Mouse (Mus musculus): ENCODE results near the gene Gm4952. TPM values are rescaled to one million over a fixed set of nuclear protein-coding genes. Genes with fewer than 3 reads are reported as not detected.

The Gm4952 gene
- polyA plus RNA-seq, 1 experiment from 2014 or later: not detected

DNA sequence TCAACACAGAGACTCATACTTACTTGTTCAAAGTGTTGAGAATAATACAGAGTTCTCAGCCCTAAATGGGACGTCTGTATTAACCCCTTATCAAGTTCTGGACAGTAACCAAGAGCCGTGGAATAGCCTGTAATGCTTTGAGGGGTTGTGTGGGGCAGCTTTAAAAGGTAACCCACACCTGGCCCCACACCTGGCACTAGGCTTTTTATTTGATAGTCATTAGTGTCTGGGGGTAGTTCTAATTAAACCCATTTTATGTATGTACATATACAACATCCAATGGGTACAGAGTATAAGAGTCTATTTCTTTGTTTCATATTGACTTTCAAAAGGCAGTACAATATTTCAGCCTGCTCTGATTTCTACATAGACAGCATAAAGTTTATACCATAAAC, 4.6 kb upstream of the Gm4952 start:
- Histone ChIP-seq H3K9me3 (ENCODE audit: control insufficient read depth, low read depth, low read length) (no peaks in the 10 kb centered on the region), H3K27me3 (ENCODE audit: control insufficient read depth, insufficient read depth, low read length) (no peaks in the 10 kb centered on the region), H3K4me2 (replicated peaks; ENCODE audit: low read depth, low read length) (peak overlapping the region; percentile 83; the same call in 1 of the 2 replicates), H3K27ac (ENCODE audit: low read length) (no peak overlapping the region), H3K4me3 (ENCODE audit: low read depth, low read length) (peak overlapping the region; percentile 51), H3K4me1 (ENCODE audit: control insufficient read depth, insufficient read depth, low read length) (peaks cover 6% of the 10 kb centered on the region; the same call in 1 of the 2 replicates), H3K9ac (replicated peaks; ENCODE audit: low read depth, low read length) (no peak overlapping the region), H3K36me3 (ENCODE audit: control insufficient read depth, insufficient read depth, low read length) (no peaks in the 10 kb centered on the region)
- WGBS: 59% methylated on average over 2 of the region's 2 CpGs
- no peak; the same call in 1 of the 2 replicates for ATAC-seq (ENCODE audit: insufficient number of reproducible peaks, insufficient read depth, low FRiP score, low read depth)

DNA sequence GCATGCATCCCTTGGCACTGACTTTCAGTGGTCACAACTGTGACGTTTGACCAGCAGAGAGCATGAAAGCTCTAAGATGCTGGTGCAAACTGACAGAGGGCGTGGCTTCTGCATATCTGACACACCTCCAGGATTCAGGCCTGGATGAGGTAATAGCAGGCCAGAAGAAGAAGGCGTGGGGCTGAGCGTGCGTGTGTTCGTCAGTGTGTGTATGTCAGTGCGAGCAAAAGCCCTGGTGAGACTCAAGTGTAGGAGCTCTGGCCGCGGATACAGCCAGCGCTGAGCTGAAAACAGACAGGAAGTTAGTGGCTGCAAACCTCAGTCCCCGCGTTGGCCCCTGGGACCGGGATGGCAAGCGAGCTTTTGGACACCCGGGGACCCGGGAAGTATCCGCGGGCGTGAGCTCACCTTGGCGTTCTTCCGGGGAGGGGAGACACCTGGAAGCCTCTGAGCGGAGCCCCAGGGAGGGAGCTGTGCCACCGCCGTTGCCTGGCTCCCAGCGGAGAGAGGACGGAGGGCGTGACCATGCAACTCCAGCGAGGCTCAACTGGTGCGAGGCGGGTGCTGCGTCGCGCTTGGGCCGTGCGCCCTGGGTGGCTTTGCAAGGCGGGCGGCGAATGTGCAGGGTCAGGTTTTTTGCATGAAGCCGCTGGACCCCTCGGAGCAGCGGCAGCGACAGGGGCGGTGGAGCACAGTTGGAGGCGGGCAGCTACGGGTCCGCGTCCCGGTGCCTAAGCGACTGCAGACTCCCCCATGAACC, 4.1 kb upstream of the Gm4952 start:
- Histone ChIP-seq H3K9me3 (ENCODE audit: control insufficient read depth, low read depth, low read length) (no peaks in the 10 kb centered on the region), H3K4me1 (ENCODE audit: control insufficient read depth, insufficient read depth, low read length) (peaks cover 6% of the 10 kb centered on the region; the same call in 1 of the 2 replicates), H3K27me3 (ENCODE audit: control insufficient read depth, insufficient read depth, low read length) (no peaks in the 10 kb centered on the region), H3K36me3 (ENCODE audit: control insufficient read depth, insufficient read depth, low read length) (no peaks in the 10 kb centered on the region), H3K9ac (replicated peaks; ENCODE audit: low read depth, low read length) (peak overlapping the region; percentile 61), H3K4me2 (replicated peaks; ENCODE audit: low read depth, low read length) (peak overlapping the region; percentile 83), H3K27ac (ENCODE audit: low read length) (peak overlapping the region; percentile 58), H3K4me3 (ENCODE audit: low read depth, low read length) (peak overlapping the region; percentile 51)
- ATAC-seq (ENCODE audit: insufficient number of reproducible peaks, insufficient read depth, low FRiP score, low read depth): peak; percentile 91
- WGBS: 1% methylated on average over 48 of the region's 49 CpGs

DNA sequence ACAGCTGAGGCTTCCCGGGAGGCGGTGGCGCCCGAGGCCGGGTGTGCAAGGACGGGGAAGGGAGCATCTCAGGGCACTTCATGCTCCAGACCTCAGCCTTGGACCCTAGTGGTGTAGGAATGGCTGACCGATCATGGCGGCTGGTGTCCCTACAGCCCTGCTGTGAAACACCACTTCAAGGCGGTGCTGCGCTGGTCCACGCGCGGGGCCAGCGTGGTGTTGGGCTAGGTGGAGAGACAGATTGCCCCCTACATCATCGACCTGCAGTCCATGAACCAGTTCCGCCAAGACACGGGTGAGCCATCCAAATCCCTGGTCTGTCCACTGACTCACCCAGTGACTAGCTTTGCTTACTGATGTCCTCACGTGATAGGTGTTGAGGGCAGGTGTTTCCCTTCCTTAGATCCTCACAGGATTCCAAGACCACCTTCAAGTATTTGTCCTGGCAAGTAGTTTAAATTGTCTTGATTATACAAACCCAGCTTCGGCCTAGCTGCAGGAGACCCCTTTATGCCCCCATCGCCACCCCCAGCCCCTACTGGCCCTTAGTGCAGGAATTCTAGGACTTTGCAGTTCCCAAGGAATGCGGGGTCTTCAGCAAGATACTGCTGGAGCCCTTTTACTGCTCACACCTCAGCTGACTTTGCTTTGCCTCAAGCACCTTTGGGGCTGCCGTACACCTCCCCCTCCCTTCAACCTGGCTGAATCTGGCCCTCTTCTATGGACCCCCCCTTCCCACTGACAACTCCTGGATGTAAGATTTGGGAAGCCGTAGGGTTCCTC, 3.3 kb upstream of the Gm4952 start:
- Histone ChIP-seq H3K9me3 (ENCODE audit: control insufficient read depth, low read depth, low read length) (no peaks in the 10 kb centered on the region), H3K27ac (ENCODE audit: low read length) (no peak overlapping the region), H3K4me3 (ENCODE audit: low read depth, low read length) (peak overlapping the region; percentile 51), H3K9ac (replicated peaks; ENCODE audit: low read depth, low read length) (peak overlapping the region; percentile 61), H3K4me2 (replicated peaks; ENCODE audit: low read depth, low read length) (peak overlapping the region; percentile 83), H3K36me3 (ENCODE audit: control insufficient read depth, insufficient read depth, low read length) (no peaks in the 10 kb centered on the region), H3K4me1 (ENCODE audit: control insufficient read depth, insufficient read depth, low read length) (peaks cover 6% of the 10 kb centered on the region; the same call in 1 of the 2 replicates), H3K27me3 (ENCODE audit: control insufficient read depth, insufficient read depth, low read length) (no peaks in the 10 kb centered on the region)
- ATAC-seq (ENCODE audit: insufficient number of reproducible peaks, insufficient read depth, low FRiP score, low read depth): peak; percentile 39
- WGBS: 16% methylated on average over 23 of the region's 23 CpGs

DNA sequence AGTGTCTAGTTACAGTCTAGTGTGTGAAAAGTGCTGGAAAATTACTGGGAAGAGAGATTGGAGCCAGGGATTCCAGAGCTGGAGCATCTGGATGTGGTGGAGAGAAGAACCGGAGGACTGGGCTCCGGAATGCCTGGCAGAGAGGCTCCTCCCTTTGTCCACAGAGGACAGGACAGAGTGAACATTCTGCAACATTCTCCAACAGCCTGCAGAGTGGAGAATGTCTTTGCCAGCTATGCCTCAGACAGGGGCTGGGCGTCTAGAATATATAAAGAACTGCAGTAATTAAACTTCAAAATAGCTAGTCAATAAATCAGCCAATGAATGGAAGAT, 2.7 kb upstream of the Gm4952 start:
- Histone ChIP-seq H3K27me3 (ENCODE audit: control insufficient read depth, insufficient read depth, low read length) (no peaks in the 10 kb centered on the region), H3K9ac (replicated peaks; ENCODE audit: low read depth, low read length) (no peak overlapping the region), H3K4me2 (replicated peaks; ENCODE audit: low read depth, low read length) (peak overlapping the region; percentile 83), H3K27ac (ENCODE audit: low read length) (no peak overlapping the region), H3K4me3 (ENCODE audit: low read depth, low read length) (peak overlapping the region; percentile 51; the same call in 1 of the 2 replicates), H3K4me1 (ENCODE audit: control insufficient read depth, insufficient read depth, low read length) (peaks cover 6% of the 10 kb centered on the region; the same call in 1 of the 2 replicates), H3K36me3 (ENCODE audit: control insufficient read depth, insufficient read depth, low read length) (no peaks in the 10 kb centered on the region), H3K9me3 (ENCODE audit: control insufficient read depth, low read depth, low read length) (no peaks in the 10 kb centered on the region)
- WGBS: 37% methylated on average over 3 of the region's 3 CpGs
- ATAC-seq (ENCODE audit: insufficient number of reproducible peaks, insufficient read depth, low FRiP score, low read depth): no peak

DNA sequence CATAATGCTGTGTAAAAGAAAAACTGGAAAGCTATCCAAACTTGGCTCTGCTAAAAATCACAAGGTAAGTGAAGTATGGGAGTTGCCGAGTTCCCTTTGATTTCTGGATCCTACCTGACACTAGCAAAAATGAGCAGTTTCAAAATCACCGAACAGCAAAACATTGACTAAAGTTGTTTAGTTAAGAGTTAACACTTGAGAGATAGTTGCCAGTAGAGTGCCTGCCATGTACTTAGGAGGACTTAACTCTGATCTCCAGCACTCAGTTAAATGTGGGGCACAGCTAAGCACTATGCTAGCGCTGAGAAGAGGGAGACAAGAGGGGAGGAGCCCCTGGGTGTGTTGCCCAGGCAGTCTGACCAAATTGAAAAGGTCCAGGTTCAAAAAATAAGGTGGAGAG, 1.1 kb upstream of the Gm4952 start:
- no peak overlapping the region for H3K4me2 ChIP-seq (replicated peaks; ENCODE audit: low read depth, low read length)
- peaks cover 6% of the 10 kb centered on the region; the same call in 1 of the 2 replicates for H3K4me1 ChIP-seq (ENCODE audit: control insufficient read depth, insufficient read depth, low read length)
- H3K4me3 ChIP-seq (ENCODE audit: low read depth, low read length): no peak overlapping the region
- no peaks in the 10 kb centered on the region for H3K36me3 ChIP-seq (ENCODE audit: control insufficient read depth, insufficient read depth, low read length)
- no peaks in the 10 kb centered on the region for H3K27me3 ChIP-seq (ENCODE audit: control insufficient read depth, insufficient read depth, low read length)
- no peak overlapping the region for H3K27ac ChIP-seq (ENCODE audit: low read length)
- no peak for ATAC-seq (ENCODE audit: insufficient number of reproducible peaks, insufficient read depth, low FRiP score, low read depth)
- H3K9me3 ChIP-seq (ENCODE audit: control insufficient read depth, low read depth, low read length): no peaks in the 10 kb centered on the region
- H3K9ac ChIP-seq (replicated peaks; ENCODE audit: low read depth, low read length): no peak overlapping the region
- WGBS: 58% methylated on average over 3 of the region's 3 CpGs

DNA sequence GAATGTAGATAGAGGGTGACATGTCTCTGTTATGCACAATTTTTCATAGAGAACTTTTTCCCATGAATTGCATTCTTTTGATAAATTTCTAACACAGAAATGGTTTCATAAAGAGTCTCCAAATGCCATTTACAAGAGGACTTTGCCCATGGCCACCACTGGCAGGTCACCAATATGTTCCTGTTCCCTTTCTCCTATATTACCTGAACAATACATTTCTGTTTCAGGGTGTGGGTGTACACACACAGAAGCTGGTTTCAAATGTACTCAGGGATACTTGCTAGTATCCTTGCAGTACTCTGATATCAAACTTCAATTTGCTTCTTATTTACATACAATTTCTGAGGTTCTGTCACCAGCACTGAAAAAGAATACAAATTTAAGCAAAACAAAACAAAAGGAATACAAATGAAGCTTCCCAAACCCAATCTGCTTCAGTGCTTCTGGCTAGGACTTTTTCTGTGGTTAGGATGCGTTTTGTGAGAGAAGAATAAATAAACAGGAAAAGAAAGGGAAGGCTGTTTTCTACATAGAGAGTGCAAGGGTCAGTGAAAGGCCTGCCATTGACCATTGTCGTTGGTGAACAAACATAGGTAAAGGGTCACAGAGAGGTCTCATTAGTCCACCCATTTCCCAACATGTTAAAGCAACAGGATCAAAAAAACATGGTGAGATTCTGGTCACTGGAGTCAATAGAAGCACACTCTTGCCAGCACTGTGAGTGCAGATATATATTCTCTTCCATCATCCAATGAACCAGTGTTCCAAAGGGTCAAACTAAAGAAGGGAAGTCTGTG, 1.1 kb downstream of the Gm4952 start:
- Histone ChIP-seq H3K9me3 (ENCODE audit: control insufficient read depth, low read depth, low read length) (no peaks in the 10 kb centered on the region), H3K9ac (replicated peaks; ENCODE audit: low read depth, low read length) (no peak overlapping the region), H3K27me3 (ENCODE audit: control insufficient read depth, insufficient read depth, low read length) (no peaks in the 10 kb centered on the region), H3K4me1 (ENCODE audit: control insufficient read depth, insufficient read depth, low read length) (peaks cover 6% of the 10 kb centered on the region; the same call in 1 of the 2 replicates), H3K36me3 (ENCODE audit: control insufficient read depth, insufficient read depth, low read length) (no peaks in the 10 kb centered on the region), H3K4me3 (ENCODE audit: low read depth, low read length) (no peak overlapping the region), H3K27ac (ENCODE audit: low read length) (no peak overlapping the region), H3K4me2 (replicated peaks; ENCODE audit: low read depth, low read length) (no peak overlapping the region)
- ATAC-seq (ENCODE audit: insufficient number of reproducible peaks, insufficient read depth, low FRiP score, low read depth): no peak
- 14% methylated on average over 2 of the region's 2 CpGs for WGBS

DNA sequence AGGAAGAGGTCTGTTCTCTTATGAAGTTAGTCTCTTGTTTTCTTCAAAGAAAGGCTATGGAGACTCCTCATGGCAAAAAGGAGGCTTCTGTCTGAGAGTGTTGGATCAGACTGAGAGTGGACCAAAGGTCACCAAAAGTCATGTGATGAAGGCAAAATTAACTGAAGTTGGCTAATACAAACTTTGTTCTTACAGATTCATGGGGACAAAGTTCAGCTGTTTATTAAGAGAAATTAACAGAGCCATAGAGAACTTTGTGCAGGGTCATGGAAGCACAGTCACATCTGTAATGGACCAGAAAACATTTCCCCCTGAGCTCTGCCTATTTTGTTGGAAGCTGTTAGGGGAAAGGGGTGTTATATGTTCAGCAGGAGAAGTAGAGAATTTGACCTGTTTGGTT, 8.6 kb downstream of the Gm4952 start:
- H3K4me1 ChIP-seq (ENCODE audit: control insufficient read depth, insufficient read depth, low read length): no peaks in the 10 kb centered on the region
- ATAC-seq (ENCODE audit: insufficient number of reproducible peaks, insufficient read depth, low FRiP score, low read depth): no peak
- H3K27me3 ChIP-seq (ENCODE audit: control insufficient read depth, insufficient read depth, low read length): no peaks in the 10 kb centered on the region
- no peak overlapping the region for H3K9ac ChIP-seq (replicated peaks; ENCODE audit: low read depth, low read length)
- H3K4me2 ChIP-seq (replicated peaks; ENCODE audit: low read depth, low read length): no peak overlapping the region
- H3K36me3 ChIP-seq (ENCODE audit: control insufficient read depth, insufficient read depth, low read length): no peaks in the 10 kb centered on the region
- no peak overlapping the region for H3K27ac ChIP-seq (ENCODE audit: low read length)
- H3K9me3 ChIP-seq (ENCODE audit: control insufficient read depth, low read depth, low read length): no peaks in the 10 kb centered on the region
- H3K4me3 ChIP-seq (ENCODE audit: low read depth, low read length): no peak overlapping the region

DNA sequence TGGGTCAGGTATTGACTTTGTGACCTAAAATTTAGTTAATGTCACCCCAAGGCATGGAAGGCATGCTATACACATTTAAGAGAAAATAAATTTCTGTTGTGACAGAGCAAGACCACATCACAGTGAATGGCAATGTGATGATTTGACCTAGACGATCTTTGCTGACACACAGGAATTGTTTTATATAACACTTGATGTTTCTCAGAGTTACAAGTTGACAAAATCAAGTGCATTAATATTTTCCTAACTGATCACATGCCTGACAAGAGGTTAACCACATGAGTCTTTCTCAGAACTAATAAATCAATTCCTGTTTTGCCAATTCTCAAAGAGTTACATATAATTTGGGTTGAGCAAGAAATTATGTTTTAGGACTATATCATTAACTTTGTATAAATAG, 13.9 kb downstream of the Gm4952 start:
- no peaks in the 10 kb centered on the region for H3K36me3 ChIP-seq (ENCODE audit: control insufficient read depth, insufficient read depth, low read length)
- WGBS: 54% methylated on average over 1 of the region's 1 CpGs
- H3K4me2 ChIP-seq (replicated peaks; ENCODE audit: low read depth, low read length): no peak overlapping the region
- no peaks in the 10 kb centered on the region for H3K27me3 ChIP-seq (ENCODE audit: control insufficient read depth, insufficient read depth, low read length)
- H3K4me1 ChIP-seq (ENCODE audit: control insufficient read depth, insufficient read depth, low read length): no peaks in the 10 kb centered on the region
- no peak overlapping the region for H3K4me3 ChIP-seq (ENCODE audit: low read depth, low read length)
- ATAC-seq (ENCODE audit: insufficient number of reproducible peaks, insufficient read depth, low FRiP score, low read depth): no peak
- H3K27ac ChIP-seq (ENCODE audit: low read length): no peak overlapping the region
- H3K9me3 ChIP-seq (ENCODE audit: control insufficient read depth, low read depth, low read length): no peaks in the 10 kb centered on the region
- H3K9ac ChIP-seq (replicated peaks; ENCODE audit: low read depth, low read length): no peak overlapping the region
